Mouse (Mus musculus): Measurements from ENCODE around the gene Olfr32. TPM values are rescaled to one million over a fixed set of nuclear protein-coding genes. Genes with fewer than 3 reads are reported as not detected.
"Not testable (repeated sequence)": the region's sequence is repeated elsewhere in the genome, so short reads cannot be mapped to it uniquely, and the experiment has no call there.

Gene Olfr32
- not detected in 2 replicates for polyA plus RNA-seq (2015; fragmentation: Nextera tagmentation; extraction: Ambion mirVana)

GRCm38 (mm10) chr2:90142196-90142595 lies at the start of gene Olfr32:
Gene Olfr32, minus strand, starts transcription at chr2:90142296.
- Histone ChIP-seq H3K4me2 (ENCODE audit: low read depth, low read length) (no peak within 1 kb of the TSS), H3K4me1 (ENCODE audit: control insufficient read depth, insufficient read depth, low read length) (no peaks in the 10 kb centered on the region), H3K27ac (ENCODE audit: low read length) (no peak within 1 kb of the TSS)

GRCm38 (mm10) chr2:90187082-90187481 lies 45.0 kb upstream of the Olfr32 start:
- ATAC-seq (replicated peaks; ENCODE audit: extremely low read depth, insufficient read depth, low FRiP score); H3K9ac ChIP-seq (ENCODE audit: low read length): not testable (repeated sequence)

More at GRCm38 (mm10) chr2:90142196-90142595, at the start of gene Olfr32:
- no peaks in the 10 kb centered on the region for H3K27me3 ChIP-seq (ENCODE audit: control insufficient read depth, insufficient read depth, low read length)
- no peaks in the 10 kb centered on the region for H3K36me3 ChIP-seq (ENCODE audit: control insufficient read depth, insufficient read depth)
- no peaks in the 10 kb centered on the region for H3K9me3 ChIP-seq (replicated peaks; ENCODE audit: control insufficient read depth, low read length)
- H3K9ac ChIP-seq (ENCODE audit: low read length) = no peak within 1 kb of the TSS
- no peak for ATAC-seq (replicated peaks; ENCODE audit: extremely low read depth, insufficient read depth, low FRiP score)
- no peak within 1 kb of the TSS for H3K4me3 ChIP-seq (ENCODE audit: low read length)

GRCm38 (mm10) chr2:90186082-90186481 lies 44.0 kb upstream of the Olfr32 start:
- not testable (repeated sequence) for H3K27ac ChIP-seq (ENCODE audit: low read length); H3K36me3 ChIP-seq (ENCODE audit: control insufficient read depth, insufficient read depth); H3K4me1 ChIP-seq (ENCODE audit: control insufficient read depth, insufficient read depth, low read length); H3K9ac ChIP-seq (ENCODE audit: low read length); H3K27me3 ChIP-seq (ENCODE audit: control insufficient read depth, insufficient read depth, low read length); H3K9me3 ChIP-seq (replicated peaks; ENCODE audit: control insufficient read depth, low read length); H3K4me2 ChIP-seq (ENCODE audit: low read depth, low read length); H3K4me3 ChIP-seq (ENCODE audit: low read length); ATAC-seq (replicated peaks; ENCODE audit: extremely low read depth, insufficient read depth, low FRiP score)
- no CpG with 5 or more reads among the region's 4 CpGs for WGBS

More at GRCm38 (mm10) chr2:90187082-90187481, 45.0 kb upstream of the Olfr32 start:
- not testable (repeated sequence) for H3K27me3 ChIP-seq (ENCODE audit: control insufficient read depth, insufficient read depth, low read length); H3K36me3 ChIP-seq (ENCODE audit: control insufficient read depth, insufficient read depth); H3K4me1 ChIP-seq (ENCODE audit: control insufficient read depth, insufficient read depth, low read length); H3K9me3 ChIP-seq (replicated peaks; ENCODE audit: control insufficient read depth, low read length); H3K27ac ChIP-seq (ENCODE audit: low read length); H3K4me2 ChIP-seq (ENCODE audit: low read depth, low read length); H3K4me3 ChIP-seq (ENCODE audit: low read length)
- no CpG with 5 or more reads among the region's 5 CpGs for WGBS

- Histone ChIP-seq H3K4me2 (ENCODE audit: low read depth, low read length) (no peak overlapping the region), H3K27ac (ENCODE audit: low read length) (no peak overlapping the region), H3K4me1 (ENCODE audit: control insufficient read depth, insufficient read depth, low read length) (no peaks in the 10 kb centered on the region), H3K36me3 (ENCODE audit: control insufficient read depth, insufficient read depth) (no peaks in the 10 kb centered on the region), H3K4me3 (ENCODE audit: low read length) (no peak overlapping the region), H3K27me3 (ENCODE audit: control insufficient read depth, insufficient read depth, low read length) (no peaks in the 10 kb centered on the region), H3K9me3 (replicated peaks; ENCODE audit: control insufficient read depth, low read length) (no peaks in the 10 kb centered on the region), H3K9ac (ENCODE audit: low read length) (no peak overlapping the region)
- ATAC-seq (replicated peaks; ENCODE audit: extremely low read depth, insufficient read depth, low FRiP score) = no peak
- WGBS = 80% methylated on average over 9 of the region's 9 CpGs
Observed at GRCm38 (mm10) chr2:90153916-90154315, 11.8 kb upstream of the Olfr32 start.

- H3K9me3 ChIP-seq (replicated peaks; ENCODE audit: control insufficient read depth, low read length) = no peaks in the 10 kb centered on the region
- 85% methylated on average over 3 of the region's 3 CpGs for WGBS
- no peak within 1 kb of the TSS for H3K9ac ChIP-seq (ENCODE audit: low read length)
- H3K4me3 ChIP-seq (ENCODE audit: low read length) = no peak within 1 kb of the TSS
- ATAC-seq (replicated peaks; ENCODE audit: extremely low read depth, insufficient read depth, low FRiP score) = no peak
- no peaks in the 10 kb centered on the region for H3K27me3 ChIP-seq (ENCODE audit: control insufficient read depth, insufficient read depth, low read length)
- H3K27ac ChIP-seq (ENCODE audit: low read length) = no peak within 1 kb of the TSS
- no peak within 1 kb of the TSS for H3K4me2 ChIP-seq (ENCODE audit: low read depth, low read length)
- H3K4me1 ChIP-seq (ENCODE audit: control insufficient read depth, insufficient read depth, low read length) = no peaks in the 10 kb centered on the region
- no peaks in the 10 kb centered on the region for H3K36me3 ChIP-seq (ENCODE audit: control insufficient read depth, insufficient read depth)
Observed at GRCm38 (mm10) chr2:90152991-90153390, 10.9 kb upstream of the Olfr32 start, which contains the start of gene Olfr1270. Gene Olfr1270, minus strand, starts transcription at chr2:90153091.

- H3K4me2 ChIP-seq (ENCODE audit: low read depth, low read length) = no peak within 1 kb of the TSS
- ATAC-seq (replicated peaks; ENCODE audit: extremely low read depth, insufficient read depth, low FRiP score) = no peak
- H3K4me3 ChIP-seq (ENCODE audit: low read length) = no peak within 1 kb of the TSS
- no peaks in the 10 kb centered on the region for H3K4me1 ChIP-seq (ENCODE audit: control insufficient read depth, insufficient read depth, low read length)
- no peak within 1 kb of the TSS for H3K9ac ChIP-seq (ENCODE audit: low read length)
- no peak within 1 kb of the TSS for H3K27ac ChIP-seq (ENCODE audit: low read length)
- H3K36me3 ChIP-seq (ENCODE audit: control insufficient read depth, insufficient read depth) = no peaks in the 10 kb centered on the region
- WGBS = 77% methylated on average over 1 of the region's 1 CpGs
- no peaks in the 10 kb centered on the region for H3K27me3 ChIP-seq (ENCODE audit: control insufficient read depth, insufficient read depth, low read length)
- no peaks in the 10 kb centered on the region for H3K9me3 ChIP-seq (replicated peaks; ENCODE audit: control insufficient read depth, low read length)
Observed at GRCm38 (mm10) chr2:90121312-90121711, 20.8 kb downstream of the Olfr32 start, which contains the start of gene Olfr1269. Gene Olfr1269, minus strand, starts transcription at chr2:90121412.

Other genes starting within 250 kb of the Olfr32 start
- not detected in 2 replicates for gene Olfr1258, start 215.0 kb downstream of the Olfr32 start, polyA plus RNA-seq (2015; fragmentation: Nextera tagmentation; extraction: Ambion mirVana)
- gene Olfr1259, start 193.6 kb downstream of the Olfr32 start, polyA plus RNA-seq (2015; fragmentation: Nextera tagmentation; extraction: Ambion mirVana) = not detected in 2 replicates
- gene Olfr1260, start 168.0 kb downstream of the Olfr32 start, polyA plus RNA-seq (2015; fragmentation: Nextera tagmentation; extraction: Ambion mirVana) = not detected in 2 replicates
- not detected in 2 replicates for gene Olfr1261, start 151.1 kb downstream of the Olfr32 start, polyA plus RNA-seq (2015; fragmentation: Nextera tagmentation; extraction: Ambion mirVana)
- gene Olfr1262, start 142.2 kb downstream of the Olfr32 start, polyA plus RNA-seq (2015; fragmentation: Nextera tagmentation; extraction: Ambion mirVana) = not detected in 2 replicates
- gene Olfr1263, start 130.2 kb downstream of the Olfr32 start, polyA plus RNA-seq (2015; fragmentation: Nextera tagmentation; extraction: Ambion mirVana) = not detected in 2 replicates
- gene Olfr1264, start 116.7 kb downstream of the Olfr32 start, polyA plus RNA-seq (2015; fragmentation: Nextera tagmentation; extraction: Ambion mirVana) = not detected in 2 replicates
- not detected in 2 replicates for gene Olfr1265, start 107.0 kb downstream of the Olfr32 start, polyA plus RNA-seq (2015; fragmentation: Nextera tagmentation; extraction: Ambion mirVana)
- not detected in 2 replicates for gene Olfr140, start 78.7 kb downstream of the Olfr32 start, polyA plus RNA-seq (2015; fragmentation: Nextera tagmentation; extraction: Ambion mirVana)
- not detected in 2 replicates for gene Olfr1269, start 20.9 kb downstream of the Olfr32 start, polyA plus RNA-seq (2015; fragmentation: Nextera tagmentation; extraction: Ambion mirVana)
- gene Olfr1270, start 10.8 kb upstream of the Olfr32 start, polyA plus RNA-seq (2015; fragmentation: Nextera tagmentation; extraction: Ambion mirVana) = not detected in 2 replicates
- not detected in 2 replicates for gene Olfr1506, start 82.2 kb upstream of the Olfr32 start, polyA plus RNA-seq (2015; fragmentation: Nextera tagmentation; extraction: Ambion mirVana)
- not detected in 2 replicates for gene Olfr142, start 115.3 kb upstream of the Olfr32 start, polyA plus RNA-seq (2015; fragmentation: Nextera tagmentation; extraction: Ambion mirVana)
- gene Olfr1271, start 128.7 kb upstream of the Olfr32 start, polyA plus RNA-seq (2015; fragmentation: Nextera tagmentation; extraction: Ambion mirVana) = not detected in 2 replicates
- gene Olfr1272, start 150.5 kb upstream of the Olfr32 start, polyA plus RNA-seq (2015; fragmentation: Nextera tagmentation; extraction: Ambion mirVana) = not detected in 2 replicates
- 0.06 TPM in 1 of 2 replicates, not detected in the other for gene Gm13769, start 179.9 kb upstream of the Olfr32 start, polyA plus RNA-seq (2015; fragmentation: Nextera tagmentation; extraction: Ambion mirVana)

Data from heart, embryonic 16.5 days (tissue).